Mouse (Mus musculus) erythroblast, adult 5-6 weeks (primary cell): ENCODE measurements around the gene Pla2g4e. TPM values are rescaled to one million over a fixed set of nuclear protein-coding genes. Genes with fewer than 3 reads are reported as not detected.
"Not testable (repeated sequence)": the region's sequence is repeated elsewhere in the genome, so short reads cannot be mapped to it uniquely, and the experiment has no call there.

Experiments used
- ATAC-seq: replicated peaks from 2 replicates; pipeline ENCODE4 v1.8.0; 2016; ENCODE audit warnings: moderate number of reproducible peaks, mild to moderate bottlenecking, moderate TSS enrichment, inconsistent platforms; ENCODE audit not compliant: poor library complexity, low FRiP score, severe bottlenecking
- total RNA-seq, 2 experiments: library from RNA; stranded (forward) in 1 of 2; stranded (reverse) in 1 of 2; fragments of 150-400 nt in 1 of 2; fragments of 200-764, 138-1000 nt in 1 of 2; gene quantifications; 2 replicates each; pipeline versions ENCODE4 v1.2.3 to v1.2.4; 2015 to 2017; ENCODE audit warnings: low replicate concordance in 2 of 2

Pla2g4e gene
- total RNA-seq, 2 experiments from 2014 or later = not detected

DNA sequence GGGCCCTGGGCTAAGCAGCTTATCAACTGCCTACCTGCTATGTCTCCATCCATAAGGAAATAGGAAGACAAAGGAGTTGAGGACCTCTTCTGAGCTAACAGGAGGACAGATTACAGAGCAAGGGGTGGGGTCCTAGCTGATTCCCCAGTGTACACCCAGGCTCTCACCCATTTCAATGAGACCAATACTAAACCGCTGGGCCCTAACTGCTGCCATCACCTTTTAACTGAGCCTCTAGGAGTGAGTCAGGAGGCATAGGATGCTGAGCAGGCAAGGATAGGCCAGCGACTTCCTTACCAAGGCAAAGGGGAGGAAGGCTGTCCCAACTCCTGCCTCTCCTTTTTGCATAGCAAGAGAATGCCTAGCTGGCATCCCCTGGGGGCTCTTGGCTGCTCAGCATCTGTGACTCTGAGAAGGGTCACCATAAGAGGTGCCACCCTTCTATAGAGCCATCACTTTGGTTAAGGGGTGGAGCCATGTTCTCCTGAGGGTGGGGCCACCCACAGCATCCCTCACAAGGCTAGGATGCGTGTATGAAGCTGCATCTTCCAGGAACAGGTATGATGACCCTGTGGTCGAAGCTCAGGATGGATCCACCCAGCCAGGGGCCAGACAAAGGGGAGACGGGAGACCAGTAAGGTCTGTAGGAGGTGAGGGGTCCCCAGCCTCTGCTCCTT lies 2.2 kb downstream of the Pla2g4e start:
- ATAC-seq = no peak

- ATAC-seq = not testable (repeated sequence)
These were observed 6.4 kb downstream of the Pla2g4e start for GRCm38 (mm10) chr2:120238733-120239132.

DNA sequence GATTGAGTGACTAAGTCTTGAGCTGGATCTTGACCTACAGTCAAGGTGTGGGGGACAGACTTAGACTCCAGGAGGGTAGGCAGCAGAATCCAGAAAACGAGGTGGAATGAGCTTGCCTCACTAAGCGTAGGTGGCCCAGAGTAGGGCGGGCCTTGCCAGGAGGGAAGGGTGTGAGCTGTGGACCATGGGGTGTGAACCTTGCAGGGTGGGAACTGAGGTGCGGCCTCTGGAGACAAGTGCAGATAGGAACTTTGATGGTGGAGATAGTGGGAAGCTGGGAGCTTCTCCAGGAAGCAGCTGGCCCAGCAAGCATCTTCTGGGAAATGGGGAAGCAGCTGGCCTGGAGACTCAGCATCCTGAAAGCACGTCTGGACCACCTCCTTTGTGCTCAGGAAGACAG lies 7.4 kb downstream of the Pla2g4e start:
- ATAC-seq = no peak

- ATAC-seq = 0 out of 2 replicates have a peak, but pooled peaks have one; percentile 14
These were observed 9.0 kb downstream of the Pla2g4e start for GRCm38 (mm10) chr2:120235947-120236640.

- no peak for ATAC-seq
These were observed 9.8 kb downstream of the Pla2g4e start for GRCm38 (mm10) chr2:120235381-120235780.

GRCm38 (mm10) chr2:120231642-120232041 lies 13.5 kb downstream of the Pla2g4e start:
- ATAC-seq = no peak

- ATAC-seq = no peak
These were observed 30.5 kb downstream of the Pla2g4e start for GRCm38 (mm10) chr2:120214600-120214999.

- ATAC-seq = no peak
These were observed 33.7 kb downstream of the Pla2g4e start for GRCm38 (mm10) chr2:120211448-120211847.

- ATAC-seq = no peak
These were observed 37.2 kb downstream of the Pla2g4e start for GRCm38 (mm10) chr2:120207926-120208325.

DNA sequence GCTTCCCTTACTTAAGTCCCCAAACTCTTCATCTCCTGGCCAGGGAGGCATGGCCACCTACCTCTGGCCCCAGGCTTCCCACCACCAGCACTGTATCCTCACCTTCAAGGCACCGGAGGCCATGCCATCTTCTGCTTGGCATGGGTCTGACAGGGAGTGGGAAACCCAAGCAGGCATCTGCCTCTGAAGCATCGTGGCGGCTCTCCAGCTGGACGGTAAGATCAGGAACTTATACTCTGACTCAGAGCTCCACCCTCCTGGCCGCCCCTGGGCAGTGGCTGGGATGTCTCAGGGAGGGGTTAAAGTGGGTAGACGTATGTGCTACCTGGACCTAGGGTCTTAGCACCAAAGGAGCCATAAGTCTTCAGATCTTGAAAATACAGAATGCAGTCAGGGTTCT lies 38.1 kb downstream of the Pla2g4e start:
- no peak for ATAC-seq

GRCm38 (mm10) chr2:120203742-120204141 lies 41.4 kb downstream of the Pla2g4e start:
- ATAC-seq = no peak

GRCm38 (mm10) chr2:120200077-120200476 lies 45.1 kb downstream of the Pla2g4e start:
- no peak for ATAC-seq

DNA sequence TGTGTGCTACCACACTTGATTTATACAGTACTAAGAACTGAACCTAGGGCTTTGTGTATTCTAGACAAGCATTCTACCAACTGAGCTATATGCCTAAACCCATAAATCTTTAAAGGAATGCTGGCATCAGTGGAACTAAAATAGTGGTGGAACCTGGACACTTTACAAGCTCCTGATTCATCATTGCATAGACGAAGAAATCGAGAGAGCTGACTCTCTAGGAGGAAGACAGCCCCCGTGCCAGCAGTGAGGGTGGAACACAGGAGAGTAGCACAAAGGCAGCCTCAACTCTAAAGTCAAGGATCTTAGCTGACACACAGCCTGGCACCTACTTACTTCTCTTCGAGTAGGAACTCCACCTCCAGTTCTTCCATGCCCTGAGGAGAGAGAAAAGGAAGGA lies 57.0 kb downstream of the Pla2g4e start:
- ATAC-seq = no peak

DNA sequence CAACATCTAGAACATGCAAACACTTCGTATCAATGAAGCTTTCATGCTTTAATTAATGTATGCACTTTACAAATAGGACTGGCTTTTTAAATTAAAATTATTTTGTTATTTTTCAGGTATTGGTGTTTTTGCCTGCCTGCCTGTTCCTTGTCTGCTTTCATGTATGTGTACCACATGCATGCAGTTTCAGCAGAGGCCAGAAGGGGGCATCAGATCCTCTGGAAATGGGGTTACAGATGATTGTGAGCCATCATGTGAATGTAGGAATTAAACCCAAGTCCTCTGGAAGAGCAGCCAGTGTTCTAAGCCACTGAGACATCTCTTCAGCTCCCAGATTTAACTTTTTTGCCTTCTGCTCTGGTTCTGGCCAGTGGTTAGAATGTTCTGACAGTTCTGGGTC lies 57.6 kb downstream of the Pla2g4e start:
- ATAC-seq = no peak

DNA sequence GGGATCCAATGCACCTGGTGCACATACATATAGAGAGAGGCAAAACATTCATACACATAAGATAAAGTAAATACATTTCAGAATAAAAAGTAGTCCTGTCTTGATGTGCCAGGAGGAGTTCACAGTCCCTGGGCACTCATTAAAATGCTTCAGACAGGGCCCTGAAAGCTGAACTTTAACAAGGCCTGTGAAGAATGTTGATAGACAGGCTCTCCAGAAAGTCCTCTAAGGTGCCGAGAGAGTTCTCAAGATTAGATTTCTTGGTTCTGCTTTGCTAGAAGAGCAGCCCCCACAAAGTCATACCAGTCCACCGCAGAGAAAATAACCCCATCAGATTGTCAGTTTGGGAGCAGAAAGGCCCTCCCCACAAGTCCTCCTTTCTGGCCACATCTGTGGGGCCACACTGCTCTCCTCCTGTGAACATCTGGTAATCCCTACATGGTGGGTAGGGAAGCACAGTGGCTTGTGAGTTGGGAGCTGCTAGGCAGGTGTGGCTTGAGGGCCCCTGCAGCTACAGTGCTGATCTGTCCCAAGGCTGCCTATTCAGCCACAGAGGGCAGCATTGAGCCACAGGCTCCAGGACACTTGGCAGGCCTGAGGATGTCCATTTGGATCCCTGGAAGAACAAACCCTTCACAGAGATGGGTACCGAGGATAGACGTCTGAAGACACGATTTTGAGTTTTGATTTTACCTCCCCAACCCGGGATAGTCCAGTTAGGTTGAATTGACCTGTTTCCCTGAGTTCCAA lies 59.4 kb downstream of the Pla2g4e start:
- no peak for ATAC-seq

DNA sequence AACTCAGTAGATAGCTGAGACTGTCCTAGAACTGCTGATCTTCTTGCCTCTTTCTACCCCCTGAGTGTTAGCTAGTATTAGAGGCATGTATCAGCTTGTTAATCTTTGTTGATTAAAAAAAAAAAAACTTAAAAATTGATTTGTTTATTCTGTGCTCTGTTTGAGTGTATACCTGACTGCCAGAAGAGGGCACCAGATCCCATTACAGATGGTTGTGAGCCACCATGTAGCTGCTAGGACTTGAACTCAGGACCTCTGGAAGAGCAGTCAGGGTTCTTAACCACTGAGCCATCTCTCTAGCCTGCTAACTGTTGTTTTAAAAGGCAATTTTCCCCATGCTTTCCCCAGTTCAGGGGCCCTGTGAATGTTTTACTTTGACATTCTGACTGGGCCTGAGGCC lies 66.2 kb downstream of the Pla2g4e start:
- no peak for ATAC-seq

DNA sequence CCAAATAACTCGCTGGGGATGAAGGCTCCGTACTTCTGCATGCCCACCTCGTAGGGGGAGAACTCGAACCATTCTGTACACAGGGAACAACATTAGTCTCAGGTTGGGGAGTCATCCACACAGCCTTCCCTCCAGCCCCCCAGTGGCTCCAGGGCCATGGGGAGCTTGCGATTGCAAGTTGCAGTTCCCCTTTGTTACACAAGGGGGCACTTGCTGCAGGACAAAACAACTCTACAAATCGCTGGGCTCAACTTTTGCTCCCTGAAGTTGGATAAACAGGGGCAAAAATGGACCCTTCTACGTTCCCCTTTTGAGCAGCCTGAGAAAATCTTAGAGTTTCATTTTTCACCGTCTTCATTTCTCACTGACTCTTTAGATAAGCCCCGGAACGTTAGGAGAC lies 71.4 kb downstream of the Pla2g4e start:
- ATAC-seq = peak; percentile 53; the same call in 1 of the 2 replicates

DNA sequence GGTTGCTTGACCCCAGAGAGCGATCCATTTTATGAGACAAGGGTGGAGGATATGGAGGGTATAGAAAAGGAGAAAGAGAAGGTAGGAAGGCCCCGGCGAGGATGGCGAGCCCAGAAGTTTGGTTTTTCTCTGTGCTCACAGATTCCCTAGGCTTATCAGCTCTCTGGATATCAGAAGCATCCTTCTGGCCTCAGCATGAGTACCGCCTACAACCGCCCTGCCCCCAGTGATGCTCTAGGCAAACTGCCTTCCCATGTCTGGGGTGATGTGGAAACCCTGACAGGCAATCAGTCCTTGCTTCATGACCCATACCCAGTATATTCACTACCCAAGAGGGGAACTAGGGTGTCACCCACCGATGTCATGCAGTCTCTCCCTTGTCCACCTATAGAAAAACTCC lies 73.8 kb downstream of the Pla2g4e start:
- no peak for ATAC-seq

GRCm38 (mm10) chr2:120170726-120171125 lies 74.4 kb downstream of the Pla2g4e start:
- ATAC-seq = peak; percentile 56; the same call in 1 of the 2 replicates

- no peak for ATAC-seq
These were observed 75.8 kb downstream of the Pla2g4e start for GRCm38 (mm10) chr2:120169382-120169781.

DNA sequence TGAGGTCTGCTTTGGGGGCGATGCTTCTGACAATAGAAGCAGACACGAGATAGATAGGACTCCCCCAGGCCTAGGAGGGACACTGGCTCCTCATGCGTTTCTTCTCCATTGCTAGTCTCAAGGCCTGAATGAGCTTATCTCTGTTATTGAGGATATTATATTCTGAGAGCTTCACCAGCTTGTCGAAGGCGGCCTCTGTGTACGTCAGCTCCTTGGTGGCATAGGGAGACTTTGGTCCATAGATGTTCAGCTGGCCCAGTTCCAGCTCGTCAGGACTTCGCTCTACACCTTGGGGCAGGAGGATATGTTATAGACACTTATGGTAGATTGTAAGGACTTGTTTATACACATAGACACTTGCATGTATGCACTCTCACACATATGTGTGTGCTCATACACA lies 77.4 kb downstream of the Pla2g4e start:
- ATAC-seq = no peak
